Mouse (Mus musculus) adrenal gland, adult 18-20 months (tissue): Measurements from ENCODE around the gene Drd5. TPM values are rescaled to one million over a fixed set of nuclear protein-coding genes. Genes with fewer than 3 reads are reported as not detected.

ENCODE experiments used
- DNase-seq, 2 experiments: peaks; one replicate each; pipeline ENCODE4 v3.0.0; 2021 to 2022; ENCODE audit warnings: low spot score in 2 of 2
- long read RNA-seq, 2 experiments: library from polyadenylated mRNA; stranded (forward); transcript quantifications; one replicate each; pipeline ENCODE4 v2.0.0; 2021
- total RNA-seq, 2 experiments: library from RNA; stranded (reverse); gene quantifications; 1 replicate in 1 of 2; 2 replicates in 1 of 2; pipeline ENCODE4 v1.2.3; 2021

Drd5 gene
- total RNA-seq = not detected
- long read RNA-seq, experiment 1 = 0 reads
- long read RNA-seq, experiment 2 = 0 reads

DNA sequence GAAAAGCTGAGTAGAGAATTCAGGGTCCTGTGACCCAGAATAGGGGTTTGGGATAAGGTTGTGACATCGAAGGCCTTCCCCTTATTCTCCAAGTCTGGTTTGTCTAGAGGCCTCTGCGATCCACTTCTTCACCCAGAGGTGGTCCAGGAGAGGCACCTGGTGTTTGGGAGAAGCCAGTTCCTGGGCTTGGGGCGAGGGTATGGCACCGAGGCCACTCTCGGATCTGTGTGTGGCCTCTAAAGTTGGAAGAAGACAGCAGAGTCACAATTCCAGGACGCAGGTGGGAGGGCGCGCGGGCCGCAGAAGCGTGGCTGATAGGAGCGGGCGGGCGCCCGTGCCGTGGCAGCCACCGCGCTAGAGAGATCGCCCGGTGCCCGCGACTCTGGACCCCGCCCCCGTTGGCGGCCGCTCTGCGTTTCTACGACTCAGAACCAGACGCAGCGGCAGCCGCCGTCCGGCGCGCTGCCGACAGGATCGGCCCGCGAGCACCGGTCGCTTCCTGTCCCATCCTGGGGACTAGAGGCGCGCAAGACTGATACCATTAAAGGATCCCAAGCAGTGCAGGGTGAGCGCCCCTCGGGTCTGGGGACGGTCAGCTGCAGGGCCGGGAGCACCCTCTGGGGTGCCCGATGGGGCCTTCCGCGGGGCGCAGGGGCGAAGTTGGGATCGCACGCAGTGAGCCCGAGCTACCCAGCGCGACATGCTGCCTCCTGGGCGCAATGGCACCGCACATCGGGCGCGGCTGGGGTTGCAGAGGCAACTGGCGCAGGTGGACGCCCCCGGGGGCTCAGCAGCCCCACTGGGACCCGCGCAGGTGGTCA, at the start of gene Drd5:
Gene Drd5, plus strand, starts transcription at position 402 of the 821 bp plus-strand sequence.
- DNase-seq = no peak

DNA sequence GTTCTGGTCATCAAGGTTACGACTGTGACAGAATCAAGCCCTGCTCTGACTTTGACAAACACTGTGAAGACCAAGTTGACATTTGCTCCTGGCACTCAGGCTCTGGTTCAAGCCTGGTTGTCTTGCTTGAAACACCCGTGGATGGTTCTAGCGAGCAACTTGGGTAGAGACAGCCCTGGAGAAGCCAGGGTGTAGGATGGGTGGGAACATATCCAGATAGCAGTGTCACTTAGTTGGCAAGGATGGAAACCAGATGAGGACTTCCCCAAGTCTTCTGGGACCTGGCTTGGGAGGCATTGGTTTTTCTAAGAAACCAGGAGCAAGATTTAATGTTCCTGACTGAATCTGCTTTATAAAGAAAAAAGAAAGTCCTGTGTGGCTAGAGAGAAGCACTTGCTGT, 48.2 kb upstream of the Drd5 start:
- DNase-seq = peak in 1 of 2 experiments; percentile 1

- DNase-seq = no peak
Observed at GRCm38 (mm10) chr5:38273831-38274230, 45.3 kb upstream of the Drd5 start.

- DNase-seq = no peak
Observed at GRCm38 (mm10) chr5:38275771-38276170, 43.4 kb upstream of the Drd5 start, which contains the start of gene Otop1. Gene Otop1 (plus strand): TSS chr5:38275972.

GRCm38 (mm10) chr5:38276451-38276850, 42.7 kb upstream of the Drd5 start:
- no peak for DNase-seq

DNA sequence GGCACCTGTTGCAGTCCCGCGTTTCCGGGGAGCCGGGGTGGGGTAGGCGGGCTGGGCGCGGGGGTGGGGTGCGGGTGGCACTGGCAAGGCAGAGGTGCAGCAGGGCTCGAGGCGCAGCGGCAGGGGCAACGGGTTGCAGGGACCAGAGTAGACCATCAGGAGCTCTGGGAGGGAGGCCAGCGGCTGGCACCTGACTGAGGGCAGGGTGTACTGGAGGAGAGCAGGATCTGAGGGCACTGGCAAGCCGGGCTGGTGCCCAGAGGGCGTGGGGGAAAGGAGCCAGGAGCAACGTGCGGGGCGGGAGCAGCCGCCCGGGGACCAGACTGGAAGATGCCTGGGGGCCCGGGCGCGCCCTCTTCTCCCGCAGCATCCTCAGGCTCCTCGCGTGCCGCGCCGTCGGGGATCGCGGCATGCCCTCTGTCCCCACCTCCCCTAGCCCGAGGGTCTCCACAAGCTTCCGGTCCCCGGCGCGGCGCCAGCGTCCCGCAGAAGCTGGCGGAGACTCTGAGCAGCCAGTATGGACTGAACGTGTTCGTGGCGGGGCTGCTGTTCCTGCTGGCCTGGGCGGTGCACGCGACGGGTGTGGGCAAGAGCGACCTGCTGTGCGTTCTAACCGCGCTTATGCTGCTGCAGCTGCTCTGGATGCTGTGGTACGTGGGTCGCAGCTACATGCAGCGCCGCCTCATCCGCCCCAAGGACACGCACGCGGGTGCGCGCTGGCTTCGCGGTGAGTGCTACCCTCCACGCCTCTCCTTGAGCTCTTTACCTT, 41.9 kb upstream of the Drd5 start:
- DNase-seq = no peak

DNA sequence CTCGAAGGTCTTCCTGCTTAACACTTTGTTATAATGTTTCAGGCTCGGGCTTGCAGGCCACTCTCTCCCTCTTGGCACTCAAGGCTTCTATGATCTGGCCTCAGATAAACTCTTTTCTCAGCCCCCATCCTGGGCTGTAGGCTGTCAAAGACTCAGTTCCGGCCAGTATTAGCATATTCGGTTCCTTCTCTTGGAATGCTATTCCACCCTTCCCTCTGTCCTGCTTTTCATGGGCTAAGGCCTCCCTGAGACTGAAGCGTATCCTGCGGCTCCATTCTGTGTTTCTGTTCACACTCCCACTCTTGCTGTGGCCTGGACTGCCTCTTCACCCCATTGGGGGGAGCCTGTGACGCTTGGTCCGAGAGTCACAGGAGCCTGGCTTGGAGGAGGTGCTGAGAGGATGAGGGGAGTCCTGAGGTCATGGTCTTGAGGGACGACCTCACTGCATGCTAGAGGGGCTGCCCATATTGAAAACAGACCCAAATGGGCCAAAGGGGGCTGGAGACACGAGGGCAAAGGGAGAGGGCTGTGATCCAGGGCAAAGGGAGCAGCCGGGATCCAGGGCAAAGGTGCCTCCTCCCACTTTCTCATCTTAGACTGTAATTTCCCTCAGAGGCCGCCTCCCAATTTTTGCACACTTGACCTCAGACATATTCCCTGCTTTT, 41.1 kb upstream of the Drd5 start:
- no peak for DNase-seq

DNA sequence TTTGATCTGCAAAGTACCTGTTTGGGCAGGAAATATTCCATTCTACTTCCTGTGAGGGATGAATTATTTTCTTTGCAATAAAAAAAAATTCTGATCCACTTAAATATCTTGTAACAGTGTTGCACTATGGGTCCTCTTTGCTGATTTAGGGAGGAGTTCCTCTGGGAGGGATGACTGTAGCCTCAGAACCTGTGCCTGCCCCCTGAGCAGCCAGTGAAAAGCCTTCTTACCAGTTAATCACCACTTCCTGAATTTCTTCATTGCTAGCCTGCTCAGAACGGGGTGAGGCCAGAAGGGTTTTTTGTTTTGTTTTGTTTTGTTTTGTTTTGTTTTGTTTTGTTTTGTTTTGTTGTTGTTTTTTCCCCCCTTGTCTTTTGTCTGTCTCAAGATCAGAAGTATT, 39.1 kb upstream of the Drd5 start:
- DNase-seq = no peak

- no peak for DNase-seq
Observed at GRCm38 (mm10) chr5:38285724-38286123, 33.4 kb upstream of the Drd5 start.

- no peak for DNase-seq
Observed at GRCm38 (mm10) chr5:38288476-38288875, 30.7 kb upstream of the Drd5 start.

GRCm38 (mm10) chr5:38301761-38302411, 17.3 kb upstream of the Drd5 start:
- DNase-seq = no peak

- no peak for DNase-seq
Observed at GRCm38 (mm10) chr5:38302651-38303050, 16.5 kb upstream of the Drd5 start.

DNA sequence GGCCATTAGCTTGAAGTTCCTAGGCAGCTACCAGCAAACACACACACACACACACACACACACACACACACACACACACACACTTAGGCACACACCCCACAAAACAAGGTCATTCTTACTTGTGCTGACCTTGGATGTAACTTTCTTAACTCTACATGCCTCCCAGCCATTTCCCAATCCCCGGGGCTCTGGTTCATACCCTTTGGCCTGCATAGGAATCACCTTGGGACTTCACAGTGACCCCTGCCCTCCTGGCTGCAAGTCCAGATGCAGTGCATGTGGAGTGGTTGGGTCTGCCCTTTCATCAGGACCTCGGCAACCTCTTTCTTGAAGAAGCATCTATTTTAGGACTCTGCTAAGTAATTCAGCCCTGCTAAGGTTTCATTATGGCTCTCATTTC, 13.9 kb upstream of the Drd5 start:
- DNase-seq = no peak

- DNase-seq = peak; percentile 88 to 91
Observed at GRCm38 (mm10) chr5:38307255-38308101, 11.7 kb upstream of the Drd5 start.

DNA sequence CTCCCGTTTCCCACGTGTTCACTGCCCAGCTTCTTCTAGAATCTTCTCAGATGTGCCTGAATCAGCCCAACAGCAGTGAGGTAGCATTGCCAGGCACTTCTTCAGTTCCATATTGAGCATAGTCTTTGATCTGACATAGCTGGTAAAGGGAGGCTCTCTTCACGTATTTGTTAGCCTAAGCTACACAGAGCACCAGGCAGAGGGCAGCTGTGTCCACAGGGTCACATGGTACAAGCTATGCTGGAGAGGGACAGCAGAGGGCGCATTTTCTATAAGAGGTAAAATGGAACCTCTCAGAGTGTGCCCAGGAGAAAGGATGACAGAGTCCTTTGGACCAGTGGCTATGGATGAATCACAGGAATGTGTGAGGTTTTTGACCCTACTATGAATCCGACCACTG, 10.3 kb upstream of the Drd5 start:
- DNase-seq = peak; percentile 42 to 45

- DNase-seq = no peak
Observed at GRCm38 (mm10) chr5:38309795-38310194, 9.4 kb upstream of the Drd5 start.

- DNase-seq = no peak
Observed at GRCm38 (mm10) chr5:38333381-38333780, 14.2 kb downstream of the Drd5 start.

DNA sequence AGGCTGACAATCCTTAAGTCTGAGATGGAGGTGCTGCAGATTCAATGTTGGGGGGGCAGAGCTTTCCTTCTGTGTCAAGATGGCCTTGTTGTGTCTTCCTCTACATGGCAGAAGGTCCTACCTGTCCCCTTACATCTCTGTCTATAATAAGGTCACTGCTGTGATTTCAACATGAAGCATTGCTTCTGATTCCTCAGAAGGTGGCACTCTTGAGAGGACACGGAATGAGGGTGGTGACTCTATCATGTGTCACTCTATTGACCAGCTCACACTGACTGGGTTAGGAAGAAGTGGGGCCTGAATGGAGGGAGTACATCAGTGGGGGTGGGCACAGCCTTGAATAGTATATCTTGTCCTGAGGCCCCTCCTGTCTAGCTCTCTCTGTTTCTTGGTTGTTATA, 15.4 kb downstream of the Drd5 start:
- DNase-seq = no peak

DNA sequence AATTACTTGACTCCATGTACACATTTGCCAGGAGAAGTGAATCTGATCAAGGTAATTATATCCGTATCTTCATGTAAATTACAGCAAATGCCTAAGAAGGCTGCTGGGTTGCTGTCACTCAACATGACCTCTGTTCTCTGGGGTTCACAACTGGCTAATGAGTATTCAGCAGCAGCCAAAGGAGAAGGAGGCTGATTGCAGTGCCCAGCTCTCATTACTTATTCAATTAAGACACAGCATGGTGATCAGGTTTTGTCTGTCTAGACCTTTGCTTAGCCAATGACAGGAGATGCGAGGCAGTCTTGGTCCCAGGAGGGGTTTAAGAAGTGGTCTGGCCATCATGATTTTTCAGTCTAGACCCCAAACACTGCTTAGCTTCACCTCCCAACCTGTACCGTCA, 23.9 kb downstream of the Drd5 start:
- DNase-seq = no peak
